Comparison of ENCODE assay signal across 8 mouse cellular contexts in the genomic region with DNA sequence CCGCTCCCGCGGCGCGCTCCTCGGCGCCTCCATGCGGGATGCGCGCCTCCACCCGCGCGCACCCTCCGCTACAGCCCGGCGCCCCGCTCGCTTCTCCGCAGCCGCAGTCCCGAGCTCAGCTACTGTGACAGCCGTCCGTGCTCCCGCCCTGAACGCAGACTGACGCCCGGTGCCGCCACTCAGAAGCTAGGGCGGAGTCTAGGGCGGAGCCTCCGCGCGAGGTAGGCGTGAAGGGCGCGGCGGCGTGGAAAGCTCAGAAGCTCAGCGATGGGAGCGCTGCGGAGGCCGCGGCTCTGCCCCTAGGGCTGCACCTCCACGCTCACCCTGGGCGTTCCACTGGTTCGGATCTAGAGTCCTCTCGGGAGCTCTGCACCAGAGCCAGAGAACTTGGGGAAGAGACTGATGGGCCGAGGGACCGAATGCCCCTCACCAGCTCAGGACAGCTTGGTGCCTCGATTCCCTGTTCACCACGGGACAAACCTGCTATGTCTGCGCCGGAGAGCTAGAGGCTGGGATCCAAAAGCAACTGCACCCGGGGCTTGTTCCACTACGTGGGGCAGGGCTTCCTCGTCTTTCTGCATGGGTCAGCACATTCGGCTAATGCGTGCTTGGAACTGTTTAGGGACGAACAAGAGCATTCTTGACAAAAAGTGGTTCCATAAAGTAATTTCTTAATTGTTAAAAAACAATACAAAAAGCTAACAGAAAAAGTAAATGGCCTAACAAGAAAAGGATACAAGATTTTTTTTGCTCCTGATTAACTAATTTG. TPM values are rescaled to one million over a fixed set of nuclear protein-coding genes. Genes with fewer than 3 reads are reported as not detected.
DNase-seq lines count a peak whose midpoint lies in the region; ATAC-seq lines count a peak whose summit lies in the region.

Gene Otulinl, minus strand, starts transcription at position 161 of the 769 bp plus-strand sequence.

- H3K36me3 ChIP-seq in erythroblast, embryonic 14.5 days (ENCODE audit: control insufficient read depth), result no peaks in the 10 kb centered on the region
- H3K36me3 ChIP-seq in heart, embryonic 12.5 days, result no peaks in the 10 kb centered on the region
- no peaks in the 10 kb centered on the region for H3K36me3 ChIP-seq in kidney, embryonic 16.5 days (ENCODE audit: insufficient read depth, low read length)

- peak; percentile 96 for DNase-seq in B cell, adult 2 months
- peak; percentile 87 for DNase-seq in brain, embryonic 18.5 days (ENCODE audit: low read depth, low spot score)
- peak; percentile 90 for DNase-seq in liver
- DNase-seq in monocyte, adult 2 months (ENCODE audit: low read depth in 1 of 2, low spot score in 2 of 2), result peak; percentile 83 to 95
- DNase-seq in spleen, postnatal 14 days (ENCODE audit: low spot score in 2 of 2), result peak; percentile 91

- no peak within 1 kb of the TSS for H3K27ac ChIP-seq in heart, embryonic 12.5 days (ENCODE audit: poor library complexity, severe bottlenecking)
- H3K27ac ChIP-seq in kidney, embryonic 16.5 days (ENCODE audit: low read length), result peak within 1 kb of the TSS; percentile 86

- peak; percentile 97 for ATAC-seq in heart, embryonic 12.5 days (ENCODE audit: insufficient number of reproducible peaks, low FRiP score)
- peak; percentile 99 for ATAC-seq in kidney, embryonic 16.5 days (ENCODE audit: low FRiP score, low TSS enrichment)

- peak within 1 kb of the TSS; percentile 83 for H3K9ac ChIP-seq in heart, embryonic 12.5 days
- H3K9ac ChIP-seq in kidney, embryonic 16.5 days (replicated peaks; ENCODE audit: low read length), result peak within 1 kb of the TSS; percentile 79

- H3K4me3 ChIP-seq in erythroblast, embryonic 14.5 days (replicated peaks), result peak within 1 kb of the TSS; percentile 60
- H3K4me3 ChIP-seq in heart, embryonic 12.5 days, result peak within 1 kb of the TSS; percentile 81
- peak within 1 kb of the TSS; percentile 78 for H3K4me3 ChIP-seq in kidney, embryonic 16.5 days (ENCODE audit: low read length)

- H3K9me3 ChIP-seq in erythroblast, embryonic 14.5 days (ENCODE audit: control insufficient read depth, low read length), result no peaks in the 10 kb centered on the region
- H3K9me3 ChIP-seq in heart, embryonic 12.5 days (replicated peaks), result no peaks in the 10 kb centered on the region
- H3K9me3 ChIP-seq in kidney, embryonic 16.5 days (ENCODE audit: low read length), result no peaks in the 10 kb centered on the region

- WGBS in heart, embryonic 12.5 days, result 2% methylated on average over 59 of the region's 59 CpGs
- WGBS in kidney, embryonic 16.5 days, result under 1% methylated on average over 59 of the region's 59 CpGs

- H3K4me1 ChIP-seq in erythroblast, embryonic 14.5 days (ENCODE audit: control insufficient read depth), result peaks cover 12% of the 10 kb centered on the region
- peaks cover 14% of the 10 kb centered on the region for H3K4me1 ChIP-seq in heart, embryonic 12.5 days (replicated peaks)
- H3K4me1 ChIP-seq in kidney, embryonic 16.5 days (ENCODE audit: insufficient read depth, low read length), result peaks cover 23% of the 10 kb centered on the region

- H3K4me2 ChIP-seq in heart, embryonic 12.5 days, result peak within 1 kb of the TSS; percentile 99
- H3K4me2 ChIP-seq in kidney, embryonic 16.5 days (replicated peaks; ENCODE audit: low read depth, low read length), result peak within 1 kb of the TSS; percentile 95

- peaks cover 25% of the 10 kb centered on the region for H3K27me3 ChIP-seq in erythroblast, embryonic 14.5 days (ENCODE audit: control insufficient read depth)
- H3K27me3 ChIP-seq in heart, embryonic 12.5 days (replicated peaks), result peaks cover 36% of the 10 kb centered on the region
- H3K27me3 ChIP-seq in kidney, embryonic 16.5 days (ENCODE audit: insufficient read depth, low read length), result no peaks in the 10 kb centered on the region

RNA-seq across cellular contexts. Expression of gene Otulinl, which starts in this region (rescaled TPM):
- polyA plus RNA-seq in erythroblast, embryonic 14.5 days (2012), result 0.01 and 0.07 TPM in 2 replicates
- polyA plus RNA-seq in heart, embryonic 12.5 days (2016; fragmentation: Nextera tagmentation; extraction: Ambion mirVana), result 3.5 and 3.6 TPM in 2 replicates
- 29.1 and 31.9 TPM in 2 replicates for polyA plus RNA-seq in kidney, embryonic 16.5 days (2015; fragmentation: Nextera tagmentation; extraction: Ambion mirVana)
